Mouse (Mus musculus) heart, adult 2 months (tissue): ENCODE measurements at regions not wholly inside any gene's neighbourhood (a gene's known extent, or its start where the extent isn't known, plus 50 kb on each side); places are given as distances from the start of the nearest gene placed in this dataset.

Source experiments
- DNase-seq, 2 experiments: peaks; one replicate each; pipeline ENCODE4 v3.0.0; 2021
- H3K27ac ChIP-seq: fragments of 200-600 bp; 2 replicates; pipeline ENCODE4 v1.8.1; 2022
- H3K27me3 ChIP-seq: fragments of 200-500 bp; 2 replicates; pipeline ENCODE4 v1.6.1; 2012; ENCODE audit warnings: mild to moderate bottlenecking, low read length, inconsistent platforms, mixed read lengths; ENCODE audit not compliant: control insufficient read depth, insufficient read depth
- H3K36me3 ChIP-seq: fragments of 200-500 bp; 2 replicates; pipeline ENCODE4 v1.6.1; 2012; ENCODE audit warnings: low read length, inconsistent platforms; ENCODE audit not compliant: control insufficient read depth, insufficient read depth
- H3K4me1 ChIP-seq: fragments of 200-500 bp; 2 replicates; pipeline ENCODE4 v1.6.1; 2011; ENCODE audit warnings: low read length; ENCODE audit not compliant: control insufficient read depth, insufficient read depth
- H3K4me3 ChIP-seq: fragments of 200-600 bp; 2 replicates; pipeline ENCODE4 v1.8.1; 2022
- H3K79me2 ChIP-seq: fragments of 200-500 bp; replicated peaks from 2 replicates; pipeline ENCODE4 v1.6.1; 2012; ENCODE audit warnings: mild to moderate bottlenecking, inconsistent platforms, low read length, moderate library complexity, mixed read lengths; ENCODE audit not compliant: control insufficient read depth, insufficient read depth
- H3K9ac ChIP-seq: fragments of 200-500 bp; 2 replicates; pipeline ENCODE4 v1.6.1; 2012; ENCODE audit warnings: low read depth, mild to moderate bottlenecking, control low read depth, inconsistent platforms, low read length, mixed read lengths
- CTCF ChIP-seq: fragments of 200-600 bp; IDR thresholded peaks from 2 replicates; pipeline ENCODE4 v1.8.1; 2022; ENCODE audit warnings: antibody characterized with exemption, mild to moderate bottlenecking, moderate library complexity
- EP300 ChIP-seq: fragments of 200-500 bp; IDR thresholded peaks from 2 replicates; pipeline ENCODE4 v1.6.1; 2011; ENCODE audit warnings: low read depth, low read length, control low read depth; ENCODE audit not compliant: insufficient read depth
- POLR2A ChIP-seq: fragments of 200-500 bp; IDR thresholded peaks from 2 replicates; pipeline ENCODE4 v1.6.1; 2011; ENCODE audit warnings: mild to moderate bottlenecking, low read depth, low read length, control low read depth; ENCODE audit not compliant: insufficient read depth
- WGBS: fragments of 180-500 bp; shearing (Covaris S2); methylation state at CpG from one replicate; pipeline ENCODE4 v1.1.7; 2018; 5-methylcytosine and 5-hydroxymethylcytosine counted together
- intact Hi-C: fragments of 180-260 bp; cut with DNase I; formaldehyde crosslinking; loops from one replicate; pipeline ENCODE4 v1.15.1; 2025

DNA sequence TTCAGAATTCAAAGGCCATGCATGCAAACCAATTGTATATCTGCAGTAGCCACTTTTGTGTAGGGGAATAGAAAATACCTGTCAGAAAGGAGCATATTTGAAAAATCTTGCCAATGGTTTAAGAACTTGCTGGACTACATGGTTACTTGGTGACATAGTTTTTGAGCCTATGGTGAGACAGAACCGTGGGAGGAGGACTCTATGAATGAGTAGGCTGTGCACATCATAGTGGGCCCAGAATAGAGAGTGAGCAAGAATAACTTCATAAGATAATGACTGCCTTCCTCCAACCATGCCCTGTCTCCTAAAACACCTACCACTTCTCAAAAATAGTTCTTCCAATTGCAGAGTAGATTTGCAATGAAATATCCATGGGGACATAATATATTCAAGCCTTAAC is 838.5 kb upstream of the Celf2 start:
- H3K9ac ChIP-seq: no peak overlapping the region
- H3K79me2 ChIP-seq: no peaks in the 10 kb centered on the region
- no peaks in the 10 kb centered on the region for H3K36me3 ChIP-seq
- intact Hi-C loops: no loop called here
- WGBS: 71% methylated on average over 1 of the region's 1 CpGs
- no peaks in the 10 kb centered on the region for H3K4me1 ChIP-seq
- TF ChIP-seq POLR2A (no peak), CTCF (no peak), EP300 (no peak)
- no peaks in the 10 kb centered on the region for H3K27me3 ChIP-seq
- no peak overlapping the region for H3K27ac ChIP-seq
- H3K4me3 ChIP-seq: no peak overlapping the region
- DNase-seq: no peak

DNA sequence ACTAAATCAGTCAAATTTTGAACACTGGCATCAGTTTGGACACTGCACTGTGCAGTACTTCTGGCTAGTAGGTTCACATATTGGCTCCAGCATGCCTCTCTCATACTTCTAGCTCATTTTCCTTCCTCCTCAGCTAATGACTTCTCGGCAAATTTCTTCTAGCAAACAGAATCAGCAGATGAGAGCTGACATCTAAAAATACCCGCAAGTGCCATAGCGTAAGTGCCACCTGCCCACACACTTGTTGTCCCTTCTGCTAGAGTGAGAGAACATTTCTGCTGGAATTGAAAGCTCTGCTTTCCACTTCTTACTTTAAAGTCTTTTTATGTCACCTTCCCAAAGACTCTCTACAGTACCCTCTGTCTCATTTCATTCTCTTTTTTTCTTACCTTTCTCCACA is 835.4 kb upstream of the Celf2 start:
- no peaks in the 10 kb centered on the region for H3K27me3 ChIP-seq
- TF ChIP-seq EP300: no peak
- TF ChIP-seq CTCF: no peak
- no peak for TF ChIP-seq POLR2A
- DNase-seq: no peak
- H3K79me2 ChIP-seq: no peaks in the 10 kb centered on the region
- 63% methylated on average over 3 of the region's 3 CpGs for WGBS
- no peak overlapping the region for H3K9ac ChIP-seq
- no peak overlapping the region for H3K27ac ChIP-seq
- intact Hi-C loops: no loop called here
- no peaks in the 10 kb centered on the region for H3K4me1 ChIP-seq
- no peaks in the 10 kb centered on the region for H3K36me3 ChIP-seq
- H3K4me3 ChIP-seq: no peak overlapping the region

DNA sequence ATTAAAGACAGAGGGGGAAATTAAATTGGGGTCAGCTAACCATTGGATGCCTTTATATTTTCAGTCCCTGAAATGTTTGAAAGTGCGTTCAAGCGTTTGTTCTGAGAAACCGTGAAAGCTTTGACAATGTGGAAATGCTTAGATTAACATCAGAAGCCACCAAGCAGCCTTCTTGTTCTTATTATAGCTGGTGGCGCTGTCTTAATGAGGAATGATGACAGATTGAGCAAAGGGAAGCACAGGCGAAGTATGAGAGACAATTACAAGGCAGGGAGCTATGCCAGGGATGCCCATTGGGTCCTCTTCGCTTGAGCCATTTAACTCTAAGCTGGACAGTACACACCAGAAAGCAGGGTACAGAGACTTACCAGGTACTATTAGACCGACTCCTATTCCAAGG is 828.9 kb upstream of the Celf2 start:
- intact Hi-C loops: no loop called here
- Histone ChIP-seq H3K36me3 (no peaks in the 10 kb centered on the region), H3K9ac (no peak overlapping the region), H3K4me1 (no peaks in the 10 kb centered on the region), H3K79me2 (no peaks in the 10 kb centered on the region), H3K4me3 (no peak overlapping the region), H3K27me3 (no peaks in the 10 kb centered on the region), H3K27ac (no peak overlapping the region)
- 74% methylated on average over 7 of the region's 7 CpGs for WGBS
- TF ChIP-seq EP300 (no peak), CTCF (no peak), POLR2A (no peak)
- DNase-seq: no peak

DNA sequence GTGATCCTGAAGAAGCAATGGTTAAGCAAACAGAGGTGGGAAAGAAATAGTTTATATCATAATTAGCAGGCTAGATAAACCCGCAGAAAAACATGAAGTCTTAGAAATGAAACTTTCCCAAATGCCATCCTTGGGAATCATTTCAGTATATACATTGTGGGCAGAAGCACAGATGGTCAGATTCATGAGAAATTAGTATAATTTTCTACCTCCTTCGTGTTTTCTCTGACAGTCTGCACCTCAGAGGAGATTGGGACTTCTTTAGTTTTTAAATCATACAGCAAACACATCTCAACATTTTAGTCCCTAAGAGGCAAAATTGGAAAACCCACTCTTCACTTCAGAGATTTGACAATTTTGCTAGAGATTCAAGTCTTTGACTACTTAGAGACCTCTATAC is 786.6 kb upstream of the Celf2 start:
- H3K4me1 ChIP-seq: no peaks in the 10 kb centered on the region
- intact Hi-C loops: no loop called here
- no peaks in the 10 kb centered on the region for H3K27me3 ChIP-seq
- H3K79me2 ChIP-seq: no peaks in the 10 kb centered on the region
- no peak for DNase-seq
- no peak for TF ChIP-seq POLR2A
- no peak for TF ChIP-seq EP300
- no peak for TF ChIP-seq CTCF
- no peaks in the 10 kb centered on the region for H3K36me3 ChIP-seq
- H3K4me3 ChIP-seq: no peak overlapping the region
- WGBS: 57% methylated on average over 2 of the region's 2 CpGs
- H3K27ac ChIP-seq: no peak overlapping the region
- no peak overlapping the region for H3K9ac ChIP-seq

DNA sequence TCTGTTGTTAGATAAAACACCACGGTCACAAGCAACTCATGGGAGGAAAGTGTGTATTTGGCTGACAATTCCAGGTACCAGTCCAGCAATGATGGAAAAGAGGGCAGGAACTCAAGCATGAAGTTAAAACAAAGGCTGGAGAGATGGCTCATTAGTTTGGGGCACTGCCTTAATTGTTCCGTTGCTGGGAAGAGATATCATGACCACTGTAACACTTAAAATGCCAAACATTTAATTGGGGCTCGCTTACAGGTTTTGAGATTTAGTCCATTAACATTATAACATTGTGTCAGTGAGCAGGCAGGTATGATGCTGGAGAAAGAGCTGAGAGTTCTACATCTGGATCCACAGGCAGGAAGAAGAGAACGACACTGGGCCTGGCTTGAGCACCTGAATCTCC is 782.0 kb upstream of the Celf2 start:
- Histone ChIP-seq H3K9ac (no peak overlapping the region), H3K36me3 (no peaks in the 10 kb centered on the region), H3K79me2 (no peaks in the 10 kb centered on the region), H3K27ac (no peak overlapping the region), H3K4me3 (no peak overlapping the region), H3K27me3 (no peaks in the 10 kb centered on the region), H3K4me1 (no peaks in the 10 kb centered on the region)
- no peak for TF ChIP-seq EP300
- WGBS: 76% methylated on average over 4 of the region's 4 CpGs
- DNase-seq: no peak
- intact Hi-C loops: no loop called here

DNA sequence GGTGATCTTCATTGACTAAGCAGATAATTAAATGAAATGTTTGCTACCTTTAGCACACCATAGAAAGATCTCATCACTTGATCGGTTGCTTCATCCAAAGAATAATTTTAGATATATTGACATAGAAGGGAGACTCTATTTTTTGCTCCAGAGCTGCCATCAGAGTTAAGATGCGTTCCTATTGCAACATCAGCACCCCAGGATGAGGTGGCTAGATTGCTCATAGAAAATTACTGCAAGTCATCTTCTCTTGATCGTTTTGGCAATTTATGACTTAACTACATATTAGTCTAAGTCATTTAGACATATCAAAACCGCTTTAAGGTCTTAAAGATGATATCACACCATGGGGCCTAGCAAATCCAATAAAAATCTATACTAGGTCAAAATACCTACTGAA is 778.0 kb upstream of the Celf2 start:
- DNase-seq: no peak
- WGBS: 72% methylated on average over 4 of the region's 4 CpGs
- TF ChIP-seq CTCF (no peak), EP300 (no peak), POLR2A (no peak)
- H3K9ac ChIP-seq: no peak overlapping the region
- H3K27ac ChIP-seq: no peak overlapping the region
- intact Hi-C loops: no loop called here
- H3K36me3 ChIP-seq: no peaks in the 10 kb centered on the region
- H3K4me3 ChIP-seq: no peak overlapping the region
- H3K27me3 ChIP-seq: no peaks in the 10 kb centered on the region
- H3K79me2 ChIP-seq: no peaks in the 10 kb centered on the region
- H3K4me1 ChIP-seq: no peaks in the 10 kb centered on the region
